Mouse (Mus musculus) spleen, adult 18-20 months (tissue): ENCODE data around the gene Rassf10.

Experiments
- DNase-seq, 2 experiments: peaks; one replicate each; pipeline ENCODE4 v3.0.0; 2022; ENCODE audit warnings: mixed read lengths in 2 of 2

Rassf10 gene

DNA sequence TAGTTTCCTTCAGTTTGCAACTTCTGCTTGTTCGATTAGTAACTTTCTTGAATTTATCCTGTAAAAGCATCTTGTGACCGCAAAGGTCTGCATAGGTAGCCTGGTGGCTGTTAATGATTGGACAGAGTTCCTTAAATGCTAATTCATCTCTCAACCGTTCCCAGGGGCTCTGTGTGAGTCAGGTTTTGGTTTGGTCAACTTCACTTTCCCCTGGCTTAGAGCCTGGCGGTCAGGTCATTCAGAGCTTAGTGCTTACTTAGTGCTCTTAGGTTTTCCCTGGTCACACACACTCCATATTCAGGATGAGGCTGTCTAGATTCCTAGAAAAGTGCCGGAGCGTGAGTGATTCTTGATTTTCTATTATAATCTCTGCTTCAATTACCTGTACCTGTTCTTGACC lies 12.6 kb downstream of the Rassf10 start:
- no peak for DNase-seq

DNA sequence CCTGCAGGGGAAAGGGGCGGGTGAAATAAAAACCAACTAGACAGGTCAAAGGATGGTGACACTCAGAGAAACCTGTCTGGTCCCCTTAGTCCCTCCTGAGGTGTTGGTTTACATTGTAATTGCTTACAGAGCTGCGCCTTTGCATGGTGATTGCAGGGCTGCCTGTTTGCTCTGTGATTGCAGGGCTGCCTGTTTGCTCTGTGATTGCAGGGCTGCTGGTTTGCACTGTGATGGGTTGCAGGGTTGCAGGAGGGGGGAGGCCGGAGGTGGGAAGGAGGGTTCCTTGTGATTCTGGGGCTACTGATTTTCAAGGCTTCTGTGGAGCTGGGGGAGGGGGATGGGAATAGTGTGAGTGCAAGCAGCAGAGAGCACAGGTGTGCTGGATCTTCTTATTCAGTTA lies 13.0 kb downstream of the Rassf10 start:
- no peak for DNase-seq

GRCm38 (mm10) chr7:112983316-112983715 lies 29.6 kb downstream of the Rassf10 start:
- DNase-seq: no peak

DNA sequence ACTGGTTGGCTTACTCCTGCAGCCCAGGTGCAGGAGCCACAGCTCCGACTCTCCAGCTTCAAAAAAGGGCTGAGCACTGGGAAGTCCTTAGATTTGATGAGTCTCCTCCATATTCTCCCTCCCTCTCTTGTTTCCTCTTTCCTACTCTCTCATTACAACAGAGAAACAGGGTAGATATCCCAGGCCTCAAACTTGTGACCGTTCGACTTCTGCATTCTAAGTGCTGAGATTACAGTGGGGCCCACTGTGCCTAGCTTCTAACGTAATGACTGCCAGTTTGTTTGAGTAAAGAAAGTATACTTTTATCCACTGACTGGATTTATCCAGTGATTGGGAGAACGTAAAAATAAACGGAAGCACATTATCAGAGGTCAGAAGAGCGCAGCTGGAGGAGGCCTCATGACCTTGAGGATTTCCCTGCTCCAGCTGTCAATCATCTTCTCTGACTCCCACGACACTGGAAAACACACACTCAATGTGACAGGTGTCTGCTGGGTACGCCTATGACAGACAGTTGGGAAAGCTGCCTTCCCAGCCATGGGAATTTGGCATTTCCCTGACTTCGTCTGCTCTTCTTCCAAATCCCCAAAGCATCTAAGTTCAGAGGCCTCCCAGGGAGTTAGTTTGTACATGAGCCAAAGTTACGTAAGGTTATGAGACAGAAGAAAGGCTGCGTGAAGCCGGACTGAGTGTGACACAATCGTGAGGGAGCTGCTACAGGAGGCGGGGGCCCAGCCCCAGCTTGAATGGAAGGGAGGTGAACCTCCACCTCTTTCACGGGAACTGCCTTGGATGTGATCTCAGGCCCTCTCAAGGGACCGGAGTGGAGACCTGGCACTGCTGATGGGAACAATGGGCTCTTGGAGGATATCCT lies 31.2 kb downstream of the Rassf10 start:
- DNase-seq: no peak

DNA sequence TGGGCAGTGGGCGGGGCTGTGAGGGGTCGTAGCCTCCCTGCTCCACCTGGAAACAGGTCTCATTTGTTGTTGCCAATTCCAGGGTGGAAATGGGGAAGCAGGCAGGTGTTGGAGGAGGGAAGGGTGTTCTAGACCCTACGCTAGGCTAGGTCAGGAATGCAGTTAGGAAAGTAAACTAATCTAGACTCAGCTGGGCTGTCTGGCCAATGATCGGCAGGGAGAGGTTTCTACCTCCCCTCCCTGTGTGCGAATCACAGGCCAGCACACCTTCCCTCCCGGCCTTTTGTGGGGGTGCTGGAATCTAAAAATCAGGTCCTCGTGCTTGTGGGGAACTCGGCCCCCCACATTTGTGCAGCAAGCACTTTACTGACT lies 31.8 kb downstream of the Rassf10 start:
- no peak for DNase-seq

- no peak for DNase-seq
These were observed 39.2 kb downstream of the Rassf10 start for GRCm38 (mm10) chr7:112992928-112993327.

DNA sequence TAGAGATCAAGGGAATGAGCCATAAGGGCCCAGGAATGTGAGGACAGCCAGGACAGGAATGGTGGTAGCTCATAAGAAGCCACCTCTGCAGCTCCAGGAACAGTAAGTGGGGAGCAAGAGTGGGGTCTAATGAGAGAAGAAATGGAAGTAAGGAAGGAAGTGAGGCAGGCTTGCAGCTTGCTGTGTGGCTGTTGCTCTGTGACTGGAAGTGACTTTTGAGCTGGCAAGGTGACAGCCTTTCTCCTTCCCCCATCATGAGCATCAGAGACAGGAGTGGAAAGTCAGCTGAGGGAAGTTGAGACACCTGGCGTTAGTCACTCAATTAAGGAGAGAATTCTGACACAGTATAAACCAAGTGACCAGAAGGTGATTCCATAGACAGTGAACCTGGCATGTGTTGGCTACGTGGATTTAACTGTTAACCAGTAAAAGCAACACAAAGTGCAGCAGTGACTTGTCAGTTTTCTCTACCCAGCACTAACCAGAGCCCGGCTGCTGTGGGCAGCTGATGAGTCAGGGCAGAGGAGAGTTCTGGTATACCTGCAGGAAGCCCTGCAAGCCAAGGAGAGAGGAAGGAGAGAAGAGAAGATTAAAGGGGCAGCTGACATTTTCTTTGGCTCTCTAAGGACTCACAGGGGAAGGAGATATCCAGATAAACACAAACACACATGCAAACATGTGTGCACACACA lies 49.9 kb downstream of the Rassf10 start:
- no peak for DNase-seq

DNA sequence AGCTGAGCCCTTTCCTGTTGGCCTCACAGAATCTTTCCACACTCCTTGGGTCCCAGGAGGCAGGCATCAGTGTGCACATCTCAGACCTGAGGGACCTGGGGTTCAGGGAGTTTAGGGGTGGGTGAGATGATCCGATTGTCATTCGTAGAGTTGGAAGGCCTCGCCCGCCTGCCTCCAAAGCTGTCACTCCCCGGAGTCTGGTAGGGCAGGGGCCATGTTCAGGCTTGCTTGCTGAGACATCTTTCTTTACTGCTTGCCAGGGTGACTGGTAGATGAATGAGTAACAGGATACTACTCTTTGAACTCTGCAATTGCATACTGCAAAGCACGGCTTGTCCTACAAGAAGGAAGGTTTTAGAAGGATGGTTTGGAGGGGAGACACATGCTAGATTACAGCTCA lies 52.0 kb downstream of the Rassf10 start:
- DNase-seq: no peak
